Mouse (Mus musculus): Measurements from ENCODE around the gene Gm17509. TPM values are rescaled to one million over a fixed set of nuclear protein-coding genes. Genes with fewer than 3 reads are reported as not detected.

Gene Gm17509
- polyA plus RNA-seq, 1 experiment from 2014 or later, result 0.38 TPM

DNA sequence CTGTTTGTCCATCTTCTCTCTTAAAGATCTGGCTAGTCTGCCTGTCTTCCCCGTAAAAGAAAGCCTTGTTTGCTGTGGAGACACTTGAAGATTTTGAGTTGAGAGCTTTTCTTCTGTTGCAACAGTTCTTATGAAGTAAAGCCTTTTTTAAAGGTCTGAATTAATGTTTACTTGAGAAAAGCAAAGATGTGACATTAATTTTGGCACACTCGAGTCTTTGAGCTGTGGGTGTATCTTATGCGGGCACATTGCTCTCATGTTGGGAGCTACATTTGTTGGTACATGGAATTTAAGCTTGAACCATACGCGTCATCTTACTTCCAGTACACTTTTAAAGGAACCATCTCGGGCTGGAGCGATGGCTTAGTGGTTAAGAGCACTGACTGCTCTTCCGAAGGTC, 12.9 kb upstream of the Gm17509 start:
- Histone ChIP-seq H3K9me3 (ENCODE audit: control insufficient read depth, low read length) (no peaks in the 10 kb centered on the region), H3K27me3 (ENCODE audit: control insufficient read depth, insufficient read depth, low read length) (no peaks in the 10 kb centered on the region), H3K4me3 (ENCODE audit: low read length) (no peak overlapping the region), H3K36me3 (ENCODE audit: control insufficient read depth, insufficient read depth, low read length) (no peaks in the 10 kb centered on the region), H3K4me2 (replicated peaks; ENCODE audit: low read depth, low read length) (no peak overlapping the region), H3K4me1 (ENCODE audit: control insufficient read depth, insufficient read depth, low read length) (0 out of 2 replicates have a peak, but pooled peaks cover 4% of the 10 kb centered on the region), H3K27ac (ENCODE audit: low read depth, low read length) (no peak overlapping the region), H3K9ac (ENCODE audit: low read depth, low read length) (no peak overlapping the region)
- WGBS, result 89% methylated on average over 8 of the region's 8 CpGs
- no peak for ATAC-seq (ENCODE audit: low FRiP score, low TSS enrichment)

DNA sequence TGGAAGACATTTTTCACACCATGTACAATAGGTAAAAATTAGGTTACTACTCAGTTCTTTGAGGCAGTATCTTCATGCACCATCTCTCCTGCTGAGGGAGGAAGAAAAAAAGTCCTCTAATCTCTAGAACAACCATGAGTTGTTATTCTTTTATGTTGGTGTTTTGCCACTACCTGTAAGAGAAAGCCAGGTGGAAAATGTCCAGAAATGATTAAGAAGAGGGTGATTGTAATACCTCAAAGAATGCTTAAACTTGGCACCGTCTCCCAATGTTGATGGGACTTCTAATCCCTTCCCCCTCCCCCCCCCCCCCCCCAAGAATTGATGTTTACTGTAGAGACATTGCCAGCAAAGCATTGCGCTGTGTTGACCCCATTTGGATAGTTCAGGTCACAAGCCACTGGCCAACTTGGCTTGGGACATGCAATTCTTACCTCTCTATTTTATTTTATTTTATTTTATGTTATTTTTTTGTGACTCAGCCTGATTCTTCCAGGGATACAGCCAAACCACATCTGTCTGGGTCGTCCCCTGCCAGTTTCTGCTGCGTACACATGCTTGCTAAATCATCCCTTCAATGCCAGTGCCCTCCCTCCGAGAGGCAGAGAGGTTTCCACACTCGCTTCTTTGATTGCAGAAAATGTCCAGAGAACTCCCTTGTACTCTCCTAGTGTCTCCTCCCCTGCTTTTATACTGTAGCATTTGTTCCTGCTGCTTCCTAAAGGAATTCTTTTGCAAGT, 9.7 kb upstream of the Gm17509 start:
- no peak overlapping the region for H3K27ac ChIP-seq (ENCODE audit: low read depth, low read length)
- 0 out of 2 replicates have a peak, but pooled peaks cover 4% of the 10 kb centered on the region for H3K4me1 ChIP-seq (ENCODE audit: control insufficient read depth, insufficient read depth, low read length)
- H3K36me3 ChIP-seq (ENCODE audit: control insufficient read depth, insufficient read depth, low read length), result no peaks in the 10 kb centered on the region
- no peak for ATAC-seq (ENCODE audit: low FRiP score, low TSS enrichment)
- no peaks in the 10 kb centered on the region for H3K9me3 ChIP-seq (ENCODE audit: control insufficient read depth, low read length)
- H3K4me3 ChIP-seq (ENCODE audit: low read length), result no peak overlapping the region
- no peaks in the 10 kb centered on the region for H3K27me3 ChIP-seq (ENCODE audit: control insufficient read depth, insufficient read depth, low read length)
- 81% methylated on average over 6 of the region's 6 CpGs for WGBS
- H3K9ac ChIP-seq (ENCODE audit: low read depth, low read length), result no peak overlapping the region
- H3K4me2 ChIP-seq (replicated peaks; ENCODE audit: low read depth, low read length), result no peak overlapping the region

DNA sequence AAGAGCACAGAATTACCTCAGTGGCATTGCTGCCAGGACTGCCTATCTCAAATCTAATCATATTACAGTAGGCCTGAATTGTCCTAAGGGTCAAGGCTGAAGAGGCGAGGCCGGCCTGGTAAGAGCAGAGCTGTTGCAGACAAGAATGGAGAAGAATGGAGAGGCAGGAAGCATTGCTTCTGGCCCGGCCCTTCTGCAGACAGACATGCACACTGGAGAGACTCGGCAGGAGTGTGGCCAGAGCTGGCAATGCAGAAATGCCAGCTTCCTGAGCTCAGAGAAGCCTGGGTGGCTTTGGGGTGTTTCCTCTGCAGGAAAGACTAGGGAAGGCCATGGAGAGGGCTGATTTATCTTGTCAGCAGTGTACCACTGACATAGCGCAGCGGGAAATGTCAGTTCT, 4.7 kb upstream of the Gm17509 start:
- no peak overlapping the region for H3K4me2 ChIP-seq (replicated peaks; ENCODE audit: low read depth, low read length)
- peaks cover 3% of the 10 kb centered on the region; the same call in 1 of the 2 replicates for H3K27me3 ChIP-seq (ENCODE audit: control insufficient read depth, insufficient read depth, low read length)
- H3K9ac ChIP-seq (ENCODE audit: low read depth, low read length), result no peak overlapping the region
- ATAC-seq (ENCODE audit: low FRiP score, low TSS enrichment), result no peak
- H3K36me3 ChIP-seq (ENCODE audit: control insufficient read depth, insufficient read depth, low read length), result no peaks in the 10 kb centered on the region
- 69% methylated on average over 6 of the region's 6 CpGs for WGBS
- H3K9me3 ChIP-seq (ENCODE audit: control insufficient read depth, low read length), result no peaks in the 10 kb centered on the region
- H3K4me1 ChIP-seq (ENCODE audit: control insufficient read depth, insufficient read depth, low read length), result 0 out of 2 replicates have a peak, but pooled peaks cover 3% of the 10 kb centered on the region
- no peak overlapping the region for H3K27ac ChIP-seq (ENCODE audit: low read depth, low read length)
- no peak overlapping the region for H3K4me3 ChIP-seq (ENCODE audit: low read length)

DNA sequence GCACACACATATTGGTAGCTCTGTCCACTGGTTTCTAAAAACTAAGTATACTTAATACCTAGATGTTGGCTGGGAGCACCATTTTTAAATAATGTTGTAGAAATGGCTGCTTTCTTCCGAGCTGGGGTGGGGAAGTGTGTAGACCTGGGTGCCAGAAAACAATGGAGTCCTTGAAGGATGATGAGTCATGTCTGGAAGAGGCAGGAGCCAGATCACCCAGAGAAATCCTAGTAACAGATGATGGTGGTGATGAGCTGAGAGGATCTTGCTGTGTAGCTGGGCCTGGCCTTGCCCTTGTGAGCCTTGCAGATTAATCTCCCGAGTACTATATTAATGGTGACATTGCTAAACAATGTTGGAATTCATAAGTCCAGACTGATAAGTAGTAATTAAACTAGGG, 4.0 kb upstream of the Gm17509 start:
- Histone ChIP-seq H3K36me3 (ENCODE audit: control insufficient read depth, insufficient read depth, low read length) (no peaks in the 10 kb centered on the region), H3K9ac (ENCODE audit: low read depth, low read length) (no peak overlapping the region), H3K4me1 (ENCODE audit: control insufficient read depth, insufficient read depth, low read length) (0 out of 2 replicates have a peak, but pooled peaks cover 3% of the 10 kb centered on the region), H3K27me3 (ENCODE audit: control insufficient read depth, insufficient read depth, low read length) (peaks cover 8% of the 10 kb centered on the region; the same call in 1 of the 2 replicates), H3K4me2 (replicated peaks; ENCODE audit: low read depth, low read length) (no peak overlapping the region), H3K9me3 (ENCODE audit: control insufficient read depth, low read length) (no peaks in the 10 kb centered on the region), H3K27ac (ENCODE audit: low read depth, low read length) (no peak overlapping the region), H3K4me3 (ENCODE audit: low read length) (no peak overlapping the region)
- WGBS, result 85% methylated on average over 2 of the region's 2 CpGs
- ATAC-seq (ENCODE audit: low FRiP score, low TSS enrichment), result no peak

DNA sequence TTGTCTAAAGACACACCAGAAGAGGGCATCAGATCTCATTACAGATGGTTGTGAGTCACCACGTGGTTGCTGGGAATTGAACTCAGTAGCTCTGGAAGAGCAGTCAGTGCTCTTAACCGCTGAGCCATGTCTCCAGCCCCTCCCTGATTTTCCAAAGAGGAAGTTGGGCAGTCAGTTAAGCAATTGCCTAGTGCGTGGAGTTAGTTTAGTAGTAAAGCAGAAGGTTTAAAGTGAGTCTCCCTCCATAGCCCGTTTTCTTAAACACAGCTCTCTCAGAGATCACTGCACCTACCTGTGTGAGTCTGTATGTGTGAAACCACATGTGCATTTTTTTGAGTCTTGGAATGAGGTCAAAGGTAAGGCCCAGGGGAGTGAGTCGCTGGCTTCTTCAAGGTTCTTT, 2.2 kb upstream of the Gm17509 start:
- Histone ChIP-seq H3K36me3 (ENCODE audit: control insufficient read depth, insufficient read depth, low read length) (no peaks in the 10 kb centered on the region), H3K27ac (ENCODE audit: low read depth, low read length) (no peak overlapping the region), H3K9me3 (ENCODE audit: control insufficient read depth, low read length) (no peaks in the 10 kb centered on the region), H3K4me1 (ENCODE audit: control insufficient read depth, insufficient read depth, low read length) (0 out of 2 replicates have a peak, but pooled peaks cover 3% of the 10 kb centered on the region), H3K27me3 (ENCODE audit: control insufficient read depth, insufficient read depth, low read length) (peaks cover 8% of the 10 kb centered on the region; the same call in 1 of the 2 replicates), H3K4me3 (ENCODE audit: low read length) (no peak overlapping the region), H3K9ac (ENCODE audit: low read depth, low read length) (no peak overlapping the region), H3K4me2 (replicated peaks; ENCODE audit: low read depth, low read length) (no peak overlapping the region)
- WGBS, result 51% methylated on average over 5 of the region's 5 CpGs
- no peak for ATAC-seq (ENCODE audit: low FRiP score, low TSS enrichment)

DNA sequence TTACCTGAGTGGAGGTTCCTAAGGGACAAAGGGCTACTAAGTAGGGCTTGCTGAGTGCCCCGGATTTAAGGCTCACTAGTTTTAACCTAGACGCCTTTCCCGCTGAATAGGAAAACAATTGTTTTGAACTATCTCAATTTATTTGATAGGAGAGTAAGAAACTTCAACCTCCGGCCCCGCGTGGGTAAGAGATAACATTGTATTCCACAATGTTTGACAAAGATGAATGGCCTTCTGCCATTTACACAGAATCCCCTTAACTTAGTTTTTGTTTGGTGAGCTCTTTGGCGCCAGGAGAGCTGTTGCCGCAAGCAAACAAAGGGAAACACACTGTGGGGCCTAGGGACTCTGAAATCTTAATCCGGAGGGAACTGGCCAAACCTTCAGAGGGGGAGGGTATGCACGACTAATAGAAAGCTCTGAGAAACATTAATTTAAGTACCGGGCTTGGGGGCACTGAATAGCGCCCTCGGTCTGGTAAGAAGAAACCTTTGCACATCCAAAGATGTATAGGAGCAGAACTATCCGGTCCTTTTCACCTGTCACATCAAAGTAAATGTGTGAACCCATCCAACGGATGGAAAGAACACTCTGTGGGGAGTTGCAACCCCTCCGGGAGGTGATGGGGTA, 889 bp downstream of the Gm17509 start:
- Histone ChIP-seq H3K4me2 (replicated peaks; ENCODE audit: low read depth, low read length) (peak overlapping the region; percentile 94), H3K4me1 (ENCODE audit: control insufficient read depth, insufficient read depth, low read length) (0 out of 2 replicates have a peak, but pooled peaks cover 3% of the 10 kb centered on the region), H3K4me3 (ENCODE audit: low read length) (peak overlapping the region; percentile 58), H3K27me3 (ENCODE audit: control insufficient read depth, insufficient read depth, low read length) (peaks cover 8% of the 10 kb centered on the region; the same call in 1 of the 2 replicates), H3K9me3 (ENCODE audit: control insufficient read depth, low read length) (no peaks in the 10 kb centered on the region), H3K36me3 (ENCODE audit: control insufficient read depth, insufficient read depth, low read length) (no peaks in the 10 kb centered on the region), H3K9ac (ENCODE audit: low read depth, low read length) (peak overlapping the region; percentile 73), H3K27ac (ENCODE audit: low read depth, low read length) (0 out of 2 replicates have a peak overlapping the region, but pooled peaks have one; percentile 57)
- WGBS, result 6% methylated on average over 16 of the region's 16 CpGs
- ATAC-seq (ENCODE audit: low FRiP score, low TSS enrichment), result peak; percentile 22; the same call in 1 of the 2 replicates

DNA sequence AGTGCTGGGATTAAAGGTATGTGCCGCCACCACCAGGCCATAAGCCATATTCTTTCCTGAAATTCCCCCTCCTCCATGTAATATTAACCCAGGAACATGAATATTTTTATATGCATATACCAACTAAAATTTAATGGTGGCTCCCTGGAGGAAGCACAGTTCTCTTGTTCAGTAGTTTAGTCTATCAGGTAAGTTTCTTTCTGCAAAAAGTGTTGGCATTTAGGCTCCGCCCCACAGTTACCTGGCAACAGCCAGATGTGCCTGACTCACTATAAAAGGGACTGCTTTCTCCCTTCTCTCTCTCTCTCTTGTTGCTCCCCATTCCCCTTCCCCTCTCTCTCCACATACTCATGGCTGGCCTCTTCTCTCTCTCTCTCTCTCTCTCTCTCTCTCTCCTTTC, 2.8 kb downstream of the Gm17509 start:
- Histone ChIP-seq H3K9me3 (ENCODE audit: control insufficient read depth, low read length) (no peaks in the 10 kb centered on the region), H3K4me3 (ENCODE audit: low read length) (no peak overlapping the region), H3K9ac (ENCODE audit: low read depth, low read length) (no peak overlapping the region), H3K4me2 (replicated peaks; ENCODE audit: low read depth, low read length) (no peak overlapping the region), H3K27me3 (ENCODE audit: control insufficient read depth, insufficient read depth, low read length) (peaks cover 8% of the 10 kb centered on the region; the same call in 1 of the 2 replicates), H3K4me1 (ENCODE audit: control insufficient read depth, insufficient read depth, low read length) (0 out of 2 replicates have a peak, but pooled peaks cover 3% of the 10 kb centered on the region), H3K27ac (ENCODE audit: low read depth, low read length) (no peak overlapping the region), H3K36me3 (ENCODE audit: control insufficient read depth, insufficient read depth, low read length) (no peaks in the 10 kb centered on the region)
- ATAC-seq (ENCODE audit: low FRiP score, low TSS enrichment), result no peak
- WGBS, result 89% methylated on average over 2 of the region's 2 CpGs

DNA sequence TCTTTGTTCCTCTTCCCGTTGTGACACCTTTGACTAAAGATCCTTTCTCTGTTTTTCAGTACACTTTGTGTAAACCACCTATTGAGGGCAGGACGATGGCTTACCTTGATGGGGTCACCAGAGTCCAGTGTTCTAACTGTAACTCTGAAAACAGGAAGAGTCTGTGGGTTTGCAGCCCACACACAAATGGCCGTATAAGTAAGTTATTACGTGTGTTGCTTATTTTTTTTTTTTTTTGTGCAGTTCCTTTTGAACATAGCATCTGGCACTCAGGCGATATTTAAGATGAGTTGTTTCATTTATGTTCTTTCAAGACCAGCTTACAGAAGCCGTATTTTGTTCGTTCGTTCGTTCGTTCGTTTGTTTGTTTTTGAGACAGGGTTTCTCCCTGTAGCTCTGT, 3.3 kb downstream of the Gm17509 start:
- Histone ChIP-seq H3K4me2 (replicated peaks; ENCODE audit: low read depth, low read length) (no peak overlapping the region), H3K9me3 (ENCODE audit: control insufficient read depth, low read length) (no peaks in the 10 kb centered on the region), H3K36me3 (ENCODE audit: control insufficient read depth, insufficient read depth, low read length) (no peaks in the 10 kb centered on the region), H3K4me3 (ENCODE audit: low read length) (no peak overlapping the region), H3K9ac (ENCODE audit: low read depth, low read length) (no peak overlapping the region), H3K27ac (ENCODE audit: low read depth, low read length) (no peak overlapping the region), H3K4me1 (ENCODE audit: control insufficient read depth, insufficient read depth, low read length) (0 out of 2 replicates have a peak, but pooled peaks cover 3% of the 10 kb centered on the region), H3K27me3 (ENCODE audit: control insufficient read depth, insufficient read depth, low read length) (peaks cover 8% of the 10 kb centered on the region; the same call in 1 of the 2 replicates)
- 56% methylated on average over 11 of the region's 11 CpGs for WGBS
- no peak for ATAC-seq (ENCODE audit: low FRiP score, low TSS enrichment)

Data from kidney, embryonic 14.5 days (tissue).